Mouse (Mus musculus) testis, postnatal 10 days (tissue): ENCODE measurements around the gene Ezh1.

Source experiments
- DNase-seq: peaks from one replicate; pipeline ENCODE4 v3.0.0; 2021; ENCODE audit warnings: low spot score

Ezh1 gene

GRCm38 (mm10) chr11:101143338-101144225, 82.7 kb downstream of the Ezh1 start:
- no peak for DNase-seq

- no peak for DNase-seq
Observed at GRCm38 (mm10) chr11:101142215-101142967, 83.9 kb downstream of the Ezh1 start.
